Mouse (Mus musculus): ENCODE data around the gene Abhd17b. TPM values are rescaled to one million over a fixed set of nuclear protein-coding genes. Genes with fewer than 3 reads are reported as not detected.
A peak's percentile ranks its signal among the peaks of the same experiment; 100 is the strongest.

Abhd17b gene
- 12.4 and 18.5 TPM in 2 replicates for polyA plus RNA-seq (2012; rRNA removed)

DNA sequence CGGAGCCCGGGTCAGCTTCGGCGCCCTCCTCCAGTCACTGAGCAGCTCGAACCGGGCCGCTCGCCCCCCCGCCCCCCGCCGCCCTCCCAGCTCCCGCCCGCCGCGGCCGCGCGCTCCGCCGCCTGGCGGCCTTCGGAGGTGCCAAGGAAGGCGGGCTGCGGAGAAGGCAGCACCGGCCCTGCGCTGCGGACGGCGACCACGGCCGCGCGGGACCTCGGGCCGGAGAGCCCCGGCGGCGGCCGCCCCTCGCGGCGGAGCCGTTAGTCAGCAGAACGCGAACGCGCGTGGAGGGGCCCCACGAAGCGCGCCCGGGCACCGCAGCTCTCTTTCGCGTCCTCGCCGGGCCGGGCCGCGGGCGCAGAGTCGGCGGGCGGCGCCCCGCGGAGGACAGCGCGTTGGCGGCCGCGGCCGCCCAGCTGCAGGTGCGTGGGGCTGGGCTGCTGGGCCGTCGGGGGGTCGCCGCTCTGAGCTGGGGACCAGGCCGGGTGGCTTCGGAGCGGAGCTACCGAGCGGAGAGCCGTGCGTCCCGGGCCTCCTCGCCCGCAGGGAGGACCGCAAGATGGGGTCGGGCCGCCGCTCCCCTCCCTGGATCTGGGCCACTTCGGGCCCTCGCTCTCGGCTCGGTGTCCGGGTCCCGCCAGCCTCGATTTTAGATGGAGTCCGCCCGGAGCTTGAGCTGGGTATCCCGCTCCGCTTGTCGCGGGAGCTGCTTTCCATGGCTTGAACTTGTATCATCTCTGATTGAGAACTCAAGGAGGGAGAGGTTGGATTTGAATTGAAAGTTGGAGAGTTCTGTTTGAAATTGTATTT, at the start of gene Abhd17b:
Abhd17b (plus strand) TSS at position 14 of the 810 bp plus-strand sequence.
- Histone ChIP-seq H3K4me3 (ENCODE audit: extremely low read depth, insufficient read depth, insufficient read length) (peak within 1 kb of the TSS; percentile 73), H3K4me1 (ENCODE audit: control insufficient read depth, insufficient read depth, insufficient read length) (peaks cover 8% of the 10 kb centered on the region), H3K27ac (ENCODE audit: insufficient read depth, low read length) (peak within 1 kb of the TSS; percentile 98), H3K27me3 (ENCODE audit: control insufficient read depth, insufficient read depth, low read length) (no peaks in the 10 kb centered on the region), H3K36me3 (ENCODE audit: control insufficient read depth, insufficient read depth, low read length) (peaks cover 1% of the 10 kb centered on the region; the same call in 1 of the 2 replicates)
- under 1% methylated on average over 91 of the region's 105 CpGs for WGBS
- TF ChIP-seq POLR2A (IDR thresholded peaks at IDR 0.05; ENCODE audit: low read depth, low read length) (peak; percentile 46; the same call in 1 of the 2 replicates), CTCF (IDR thresholded peaks at IDR 0.05; ENCODE audit: extremely low read depth, insufficient read depth, insufficient read length, insufficient replicate concordance) (peak; percentile 13; the same call in 1 of the 2 replicates)
- DNase-seq (ENCODE audit: low read depth in 1 of 2, low spot score in 2 of 2) = peak in 1 of 2 experiments; percentile 40

GRCm38 (mm10) chr19:21603836-21604235, 49.1 kb upstream of the Abhd17b start:
- 25% methylated on average over 3 of the region's 3 CpGs for WGBS
- no peak overlapping the region for H3K4me3 ChIP-seq (ENCODE audit: extremely low read depth, insufficient read depth, insufficient read length)
- no peaks in the 10 kb centered on the region; the same call in 1 of the 2 replicates for H3K36me3 ChIP-seq (ENCODE audit: control insufficient read depth, insufficient read depth, low read length)
- H3K27ac ChIP-seq (ENCODE audit: insufficient read depth, low read length) = peak overlapping the region; percentile 83
- H3K4me1 ChIP-seq (ENCODE audit: control insufficient read depth, insufficient read depth, insufficient read length) = peaks cover 15% of the 10 kb centered on the region
- no peak for DNase-seq (ENCODE audit: low read depth in 1 of 2, low spot score in 2 of 2)
- TF ChIP-seq CTCF (IDR thresholded peaks at IDR 0.05; ENCODE audit: extremely low read depth, insufficient read depth, insufficient read length, insufficient replicate concordance) = no peak
- TF ChIP-seq POLR2A (IDR thresholded peaks at IDR 0.05; ENCODE audit: low read depth, low read length) = no peak
- H3K27me3 ChIP-seq (ENCODE audit: control insufficient read depth, insufficient read depth, low read length) = no peaks in the 10 kb centered on the region

DNA sequence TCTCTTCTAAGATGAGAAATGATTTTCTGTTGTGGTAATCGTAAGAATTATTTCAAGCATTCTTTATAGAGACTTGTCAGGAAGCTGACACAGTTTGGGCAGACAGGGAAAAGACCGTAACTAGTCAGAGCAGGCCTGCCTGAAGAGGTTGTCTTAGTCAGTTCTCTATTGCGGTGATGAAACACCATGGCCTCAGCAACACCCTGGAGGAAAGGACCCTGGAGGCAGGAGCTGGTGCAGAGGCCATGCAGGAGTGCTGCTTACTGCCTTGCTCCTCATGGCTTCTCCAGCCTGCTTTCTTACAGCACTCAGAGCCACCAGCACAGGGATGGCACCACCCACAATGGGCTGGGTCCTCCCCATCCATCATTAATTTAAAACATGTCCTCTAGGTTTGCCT, 47.7 kb upstream of the Abhd17b start:
- TF ChIP-seq POLR2A (IDR thresholded peaks at IDR 0.05; ENCODE audit: low read depth, low read length) (no peak), CTCF (IDR thresholded peaks at IDR 0.05; ENCODE audit: extremely low read depth, insufficient read depth, insufficient read length, insufficient replicate concordance) (no peak)
- Histone ChIP-seq H3K4me3 (ENCODE audit: extremely low read depth, insufficient read depth, insufficient read length) (no peak overlapping the region), H3K27ac (ENCODE audit: insufficient read depth, low read length) (no peak overlapping the region; the same call in 1 of the 2 replicates), H3K4me1 (ENCODE audit: control insufficient read depth, insufficient read depth, insufficient read length) (peaks cover 15% of the 10 kb centered on the region), H3K36me3 (ENCODE audit: control insufficient read depth, insufficient read depth, low read length) (no peaks in the 10 kb centered on the region; the same call in none of the 2 replicates), H3K27me3 (ENCODE audit: control insufficient read depth, insufficient read depth, low read length) (no peaks in the 10 kb centered on the region)
- WGBS = 81% methylated on average over 3 of the region's 3 CpGs
- DNase-seq (ENCODE audit: low read depth in 1 of 2, low spot score in 2 of 2) = no peak

DNA sequence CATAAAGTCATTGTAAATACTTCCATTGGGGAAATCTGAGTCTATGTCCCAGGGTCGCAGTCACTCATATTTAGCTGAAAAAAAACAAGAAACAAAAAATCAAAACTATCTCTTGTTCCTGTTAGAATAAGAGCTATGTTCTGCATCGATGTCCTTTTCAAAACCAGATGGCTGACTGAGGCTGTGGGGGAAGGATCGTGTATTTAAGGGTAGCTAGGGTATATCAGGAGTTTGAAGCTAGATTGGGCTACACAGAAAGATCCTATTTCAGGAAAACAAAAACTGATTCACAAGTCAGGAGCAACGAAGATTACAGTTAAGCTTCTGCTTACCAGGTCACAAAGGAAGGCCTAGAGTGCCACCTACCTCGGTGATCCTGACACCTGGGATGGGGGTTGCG, 42.7 kb upstream of the Abhd17b start:
- Histone ChIP-seq H3K4me1 (ENCODE audit: control insufficient read depth, insufficient read depth, insufficient read length) (peaks cover 6% of the 10 kb centered on the region), H3K4me3 (ENCODE audit: extremely low read depth, insufficient read depth, insufficient read length) (no peak overlapping the region), H3K27ac (ENCODE audit: insufficient read depth, low read length) (no peak overlapping the region), H3K27me3 (ENCODE audit: control insufficient read depth, insufficient read depth, low read length) (no peaks in the 10 kb centered on the region), H3K36me3 (ENCODE audit: control insufficient read depth, insufficient read depth, low read length) (no peaks in the 10 kb centered on the region; the same call in none of the 2 replicates)
- 76% methylated on average over 6 of the region's 6 CpGs for WGBS
- DNase-seq (ENCODE audit: low read depth in 1 of 2, low spot score in 2 of 2) = no peak
- no peak for TF ChIP-seq POLR2A (IDR thresholded peaks at IDR 0.05; ENCODE audit: low read depth, low read length)
- TF ChIP-seq CTCF (IDR thresholded peaks at IDR 0.05; ENCODE audit: extremely low read depth, insufficient read depth, insufficient read length, insufficient replicate concordance) = no peak

DNA sequence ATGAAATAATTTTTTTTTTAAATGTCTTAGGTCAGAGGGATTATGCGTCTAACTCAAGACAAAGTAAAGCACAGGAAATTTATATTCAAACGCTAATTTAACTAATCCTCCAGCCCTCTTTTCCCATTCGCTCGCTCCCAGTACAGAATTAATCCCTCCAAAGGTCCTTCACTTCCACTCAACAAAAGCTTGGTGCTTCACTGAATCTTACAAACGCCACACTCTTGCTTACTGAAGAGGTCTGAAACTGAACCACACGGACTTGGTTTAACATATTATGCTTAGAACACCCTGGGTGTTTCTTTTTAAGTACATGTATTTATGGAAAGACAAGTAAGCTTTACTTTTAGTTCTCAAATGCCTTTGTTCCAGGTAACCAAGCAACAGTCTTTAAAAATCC, 41.7 kb upstream of the Abhd17b start:
- Histone ChIP-seq H3K27ac (ENCODE audit: insufficient read depth, low read length) (peak overlapping the region; percentile 5; the same call in 1 of the 2 replicates), H3K36me3 (ENCODE audit: control insufficient read depth, insufficient read depth, low read length) (no peaks in the 10 kb centered on the region; the same call in none of the 2 replicates), H3K27me3 (ENCODE audit: control insufficient read depth, insufficient read depth, low read length) (no peaks in the 10 kb centered on the region), H3K4me3 (ENCODE audit: extremely low read depth, insufficient read depth, insufficient read length) (no peak overlapping the region), H3K4me1 (ENCODE audit: control insufficient read depth, insufficient read depth, insufficient read length) (peaks cover 5% of the 10 kb centered on the region; the same call in 1 of the 2 replicates)
- TF ChIP-seq CTCF (IDR thresholded peaks at IDR 0.05; ENCODE audit: extremely low read depth, insufficient read depth, insufficient read length, insufficient replicate concordance) = no peak
- DNase-seq (ENCODE audit: low read depth in 1 of 2, low spot score in 2 of 2) = no peak
- 93% methylated on average over 6 of the region's 6 CpGs for WGBS

DNA sequence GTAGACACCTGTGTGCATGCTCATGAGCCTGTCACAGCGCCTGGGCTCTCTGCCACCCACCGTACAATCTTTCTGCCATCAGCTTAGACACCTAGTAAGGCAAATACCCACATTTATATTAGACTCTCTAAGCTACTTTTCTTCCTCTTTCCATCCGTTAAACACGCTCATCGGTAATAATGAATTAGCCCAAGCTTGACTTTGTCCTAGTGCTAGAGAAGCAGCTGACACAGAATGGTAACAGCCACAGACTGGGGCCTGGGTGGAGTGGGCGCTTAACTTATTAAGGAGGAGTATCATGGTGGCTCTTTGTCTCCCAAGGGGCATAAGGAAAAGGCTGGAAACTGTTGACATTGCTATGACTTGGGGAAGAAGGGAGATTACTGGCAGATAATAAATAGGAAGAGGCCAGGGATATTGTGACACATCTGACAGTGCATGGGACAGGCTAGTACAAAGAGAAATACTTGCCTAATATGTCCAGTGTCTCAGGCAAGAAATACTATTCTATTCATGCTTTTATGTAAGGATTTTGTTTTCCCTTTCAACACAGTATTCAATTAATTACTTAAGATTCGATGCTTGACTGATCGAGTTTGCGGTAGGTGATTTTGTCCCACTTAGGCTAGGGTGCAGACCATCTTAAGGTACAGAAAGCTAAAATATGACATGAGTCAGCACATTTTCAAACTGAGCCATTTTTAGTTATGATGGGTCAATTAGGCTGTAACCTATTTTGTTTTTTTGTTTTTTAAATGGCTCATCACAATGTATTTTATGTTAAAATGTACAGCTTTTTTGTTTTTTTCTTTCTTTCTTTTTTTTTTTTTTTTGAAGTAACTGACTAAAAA, 41.0 kb upstream of the Abhd17b start:
- peaks cover 5% of the 10 kb centered on the region; the same call in 1 of the 2 replicates for H3K4me1 ChIP-seq (ENCODE audit: control insufficient read depth, insufficient read depth, insufficient read length)
- no peaks in the 10 kb centered on the region for H3K27me3 ChIP-seq (ENCODE audit: control insufficient read depth, insufficient read depth, low read length)
- WGBS = 71% methylated on average over 9 of the region's 9 CpGs
- peak overlapping the region; percentile 5; the same call in 1 of the 2 replicates for H3K27ac ChIP-seq (ENCODE audit: insufficient read depth, low read length)
- no peak for DNase-seq (ENCODE audit: low read depth in 1 of 2, low spot score in 2 of 2)
- TF ChIP-seq POLR2A (IDR thresholded peaks at IDR 0.05; ENCODE audit: low read depth, low read length) = no peak
- TF ChIP-seq CTCF (IDR thresholded peaks at IDR 0.05; ENCODE audit: extremely low read depth, insufficient read depth, insufficient read length, insufficient replicate concordance) = no peak
- no peaks in the 10 kb centered on the region; the same call in none of the 2 replicates for H3K36me3 ChIP-seq (ENCODE audit: control insufficient read depth, insufficient read depth, low read length)
- H3K4me3 ChIP-seq (ENCODE audit: extremely low read depth, insufficient read depth, insufficient read length) = no peak overlapping the region
